Mouse (Mus musculus) thymus, postnatal 4 days (tissue): ENCODE data around the gene 0610030E20Rik.
A peak's percentile ranks its signal among the peaks of the same experiment; 100 is the strongest.

ENCODE experiments used
- DNase-seq: peaks from one replicate; pipeline ENCODE4 v3.0.0; 2021

0610030E20Rik gene

GRCm38 (mm10) chr6:72347166-72347941 lies at the start of gene 0610030E20Rik:
Gene 0610030E20Rik, plus strand, starts transcription at chr6:72347317.
- peak; percentile 84 for DNase-seq

- no peak for DNase-seq
Observed at GRCm38 (mm10) chr6:72297825-72298224, 49.3 kb upstream of the 0610030E20Rik start.

GRCm38 (mm10) chr6:72302349-72302925 lies 44.7 kb upstream of the 0610030E20Rik start:
- DNase-seq: no peak

DNA sequence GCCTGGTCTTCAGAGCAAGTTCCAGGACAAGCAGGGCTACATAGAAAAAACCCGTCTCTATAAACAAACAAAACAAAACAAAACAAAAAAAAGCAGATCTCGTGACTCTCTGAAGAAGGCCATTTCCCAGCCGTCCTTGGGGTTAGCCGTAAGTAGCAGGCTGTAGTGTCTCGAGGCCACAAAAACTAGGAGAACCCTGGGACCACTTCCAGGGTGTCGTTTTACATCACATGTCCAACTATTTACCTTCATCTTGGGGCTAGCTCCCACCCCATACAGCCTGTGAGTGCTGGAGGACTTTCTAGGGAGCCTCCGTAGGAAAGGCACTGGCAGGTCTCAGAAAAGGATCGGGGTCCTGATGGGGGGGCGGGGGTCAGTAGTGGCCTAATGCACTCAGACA lies 43.6 kb upstream of the 0610030E20Rik start:
- DNase-seq: no peak

DNA sequence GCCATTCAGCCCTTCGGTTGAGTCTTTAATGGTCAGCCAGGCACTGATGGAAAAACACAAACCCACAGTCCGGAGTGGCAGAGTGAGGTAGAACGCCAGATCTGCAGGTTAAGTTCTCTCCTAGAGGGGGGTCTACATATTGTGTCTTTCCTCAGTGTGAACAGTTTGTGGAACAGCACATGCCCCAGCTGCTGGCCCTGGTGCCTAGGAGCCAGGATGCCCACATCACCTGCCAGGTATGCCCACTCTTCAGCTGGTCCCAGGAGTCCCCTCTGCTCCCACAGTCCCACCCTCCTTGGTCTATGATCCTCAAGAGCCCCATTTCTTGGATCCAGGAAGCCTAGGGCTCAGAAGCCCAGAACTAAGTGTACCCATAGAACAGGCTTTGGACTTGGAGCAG lies 34.9 kb upstream of the 0610030E20Rik start:
- DNase-seq: no peak

GRCm38 (mm10) chr6:72313124-72313867 lies 33.8 kb upstream of the 0610030E20Rik start:
- no peak for DNase-seq

GRCm38 (mm10) chr6:72315384-72315783 lies 31.7 kb upstream of the 0610030E20Rik start:
- DNase-seq: no peak

DNA sequence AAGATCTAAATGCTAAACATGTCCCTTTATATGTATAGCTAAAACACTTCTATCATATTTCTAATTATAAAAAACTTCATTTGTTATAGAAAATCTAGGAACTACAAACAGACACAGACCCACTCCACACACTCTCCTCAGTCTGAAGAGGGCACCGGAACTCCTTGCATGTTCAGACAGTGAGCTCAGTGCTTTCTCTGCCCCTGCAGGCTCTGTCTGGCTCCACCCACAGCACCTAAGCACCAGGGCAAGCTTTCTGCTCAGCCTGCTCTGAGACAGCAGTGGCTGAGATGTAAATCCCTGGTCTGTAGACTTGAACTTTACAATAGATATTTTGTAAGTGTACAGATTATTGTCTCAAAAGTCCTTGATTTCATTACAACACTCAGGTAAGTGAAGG lies 31.1 kb upstream of the 0610030E20Rik start:
- no peak for DNase-seq

DNA sequence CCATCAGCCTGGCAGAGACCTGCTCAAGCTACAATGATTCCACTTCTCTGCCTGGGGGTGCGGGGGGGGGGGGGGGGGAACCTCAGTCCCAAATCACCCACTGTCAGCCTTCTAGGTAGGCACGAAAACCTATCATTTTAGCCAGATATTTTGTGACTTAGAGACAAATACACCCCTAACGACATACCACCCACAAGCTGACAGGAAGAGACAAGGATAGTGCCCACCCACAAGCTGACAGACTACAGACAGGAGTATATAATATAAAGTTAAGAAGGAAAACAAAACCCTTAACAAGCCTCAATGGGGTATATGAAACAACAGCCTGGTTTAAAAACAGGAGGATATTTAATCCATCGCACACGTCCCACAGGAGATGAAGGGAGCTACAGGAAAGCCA lies 28.7 kb upstream of the 0610030E20Rik start:
- DNase-seq: no peak

DNA sequence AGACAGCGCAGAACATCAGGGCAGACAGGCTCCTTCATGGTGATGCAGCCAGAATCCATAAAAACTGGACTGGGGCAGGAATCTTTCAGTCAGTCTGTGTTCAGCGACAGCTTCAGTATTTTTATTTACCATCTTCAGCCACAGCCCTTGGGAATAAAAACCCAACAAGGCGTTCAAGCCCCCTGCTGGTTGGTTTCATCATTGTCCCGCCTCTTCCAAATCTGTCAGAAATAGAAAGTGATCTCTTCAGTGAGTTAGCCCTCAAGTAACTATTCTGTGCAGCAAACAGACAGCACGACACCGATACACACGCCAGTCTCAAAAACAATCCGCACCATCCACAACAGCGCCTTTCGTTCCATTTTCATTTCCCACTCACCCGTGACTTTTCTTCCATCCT lies 28.1 kb upstream of the 0610030E20Rik start:
- peak; percentile 61 for DNase-seq

DNA sequence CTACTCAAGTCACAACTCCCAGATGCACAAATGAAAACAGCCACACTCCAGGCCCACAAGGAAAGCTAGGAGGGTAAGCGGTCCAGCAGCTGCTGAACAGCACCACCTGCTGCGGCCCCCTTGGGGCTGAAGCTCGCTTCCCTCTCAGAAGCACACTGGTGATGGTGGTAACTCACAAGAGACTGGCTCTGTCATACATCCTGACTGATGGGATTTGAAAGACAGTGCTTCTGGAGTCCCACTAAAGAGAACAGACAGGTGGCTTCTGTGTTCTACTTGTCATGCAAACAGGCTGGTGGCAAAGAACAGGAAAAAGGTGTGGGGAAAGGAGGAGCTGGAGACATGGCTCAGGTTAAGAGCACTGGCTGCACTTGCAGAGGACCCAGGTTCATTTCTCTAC lies 24.2 kb upstream of the 0610030E20Rik start:
- DNase-seq: no peak

- DNase-seq: no peak
Observed at GRCm38 (mm10) chr6:72323786-72324508, 23.2 kb upstream of the 0610030E20Rik start.

GRCm38 (mm10) chr6:72326274-72326673 lies 20.8 kb upstream of the 0610030E20Rik start:
- DNase-seq: peak; percentile 49

DNA sequence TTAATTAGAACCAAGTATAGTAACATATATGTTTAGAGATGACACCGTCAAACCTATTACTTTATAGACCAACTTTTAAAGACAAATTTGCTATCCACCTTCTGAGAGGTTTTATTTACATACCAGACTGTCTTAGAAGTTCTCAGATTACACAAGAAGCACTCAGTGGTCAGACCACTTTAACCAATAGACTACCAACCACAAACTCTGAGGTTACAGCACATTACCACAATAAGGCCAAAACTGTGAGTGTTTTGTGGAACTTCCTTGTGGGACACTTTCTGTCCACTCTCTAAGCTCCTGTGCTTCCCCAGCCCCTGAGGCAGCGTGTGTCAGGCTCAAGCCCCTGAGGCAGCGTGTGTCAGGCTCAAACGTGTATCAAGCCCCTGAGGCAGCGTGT lies 18.1 kb upstream of the 0610030E20Rik start:
- DNase-seq: no peak

DNA sequence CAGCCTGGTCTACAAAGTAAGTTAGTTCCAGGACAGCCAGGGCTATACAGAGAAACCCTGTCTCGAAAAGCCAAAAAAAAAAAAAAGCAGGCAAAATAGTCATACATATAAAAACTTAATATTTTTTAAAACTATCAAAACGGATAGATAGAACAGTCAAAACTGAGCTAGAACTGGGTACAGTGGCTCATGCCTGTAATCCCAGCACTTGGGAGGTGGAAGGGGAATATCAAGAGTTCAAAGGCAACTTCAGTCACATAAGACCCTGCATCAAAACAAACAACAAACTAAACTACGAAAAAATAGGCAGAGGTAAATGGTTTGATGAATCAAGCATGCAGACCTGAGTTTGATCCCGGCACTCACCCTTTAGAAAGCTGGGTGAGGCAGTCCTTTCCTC lies 17.0 kb upstream of the 0610030E20Rik start:
- DNase-seq: no peak

DNA sequence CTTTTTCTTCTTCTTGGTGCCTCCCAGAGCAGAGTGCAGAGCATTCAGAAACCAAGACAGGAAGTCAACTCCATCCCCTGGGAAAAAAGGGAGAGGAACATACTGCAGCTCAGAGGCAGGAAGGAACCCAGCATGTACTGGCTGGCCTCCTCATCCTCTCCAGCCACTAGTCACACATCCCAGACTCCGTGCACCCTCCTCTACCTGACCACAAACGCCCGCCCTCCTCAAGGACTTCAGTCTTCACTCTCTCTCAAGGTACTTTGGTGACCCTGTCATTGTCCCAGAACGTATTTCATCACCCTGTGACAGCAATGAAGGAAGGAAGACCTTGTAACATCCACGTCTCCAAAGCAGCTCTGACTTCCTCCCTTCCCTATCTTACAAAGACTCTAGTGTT lies 14.0 kb upstream of the 0610030E20Rik start:
- no peak for DNase-seq

DNA sequence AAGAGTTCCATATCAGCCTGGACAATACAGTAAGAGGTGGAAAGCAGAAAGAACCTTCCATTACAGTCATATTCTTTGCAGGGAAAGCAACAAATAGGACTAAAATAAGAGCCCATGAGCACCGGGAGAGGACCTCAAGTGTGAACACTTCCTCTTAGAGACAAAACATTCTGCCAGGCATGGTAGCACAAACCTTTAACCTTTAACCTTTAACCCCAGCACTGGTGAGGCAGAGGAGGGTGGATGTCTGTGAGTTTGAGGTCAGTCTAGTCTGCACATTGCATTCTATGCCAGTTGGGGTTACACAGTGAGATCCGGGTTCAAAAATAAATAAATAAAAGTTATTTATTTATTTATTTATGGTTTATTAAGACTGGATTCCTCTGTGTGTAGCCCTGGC lies 6.6 kb upstream of the 0610030E20Rik start:
- no peak for DNase-seq

DNA sequence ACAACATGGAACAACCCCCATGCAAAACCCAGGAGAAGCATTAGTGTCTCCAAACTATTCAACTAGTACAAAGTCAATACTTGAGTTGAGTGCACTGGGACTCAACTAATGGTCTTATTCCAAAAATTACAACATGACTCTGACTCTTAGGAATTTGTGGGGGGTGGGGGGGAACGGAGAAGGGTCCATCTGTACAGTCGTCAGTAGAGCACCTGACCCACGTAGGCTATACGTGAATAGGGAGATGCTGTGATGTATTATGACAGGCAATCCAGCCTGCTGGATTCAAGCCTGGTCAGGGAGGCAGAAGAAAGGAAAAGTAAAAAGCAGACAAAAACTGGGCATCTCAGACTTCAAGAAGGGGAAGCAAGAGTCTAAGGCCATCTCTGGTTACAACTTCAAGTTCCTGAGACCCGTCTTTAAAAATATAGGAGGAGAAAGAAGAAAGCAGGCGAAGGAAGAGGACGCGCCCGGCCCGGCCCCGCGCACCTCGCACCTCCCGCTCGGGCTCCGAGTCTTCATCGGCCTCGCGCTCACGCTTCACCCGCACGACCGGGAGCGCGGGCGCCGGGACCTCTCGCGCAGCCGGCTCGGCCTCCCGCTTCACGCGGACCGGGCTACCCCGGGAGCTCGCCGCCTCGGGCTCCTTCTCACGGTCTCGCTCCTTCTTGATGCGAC lies 2.6 kb upstream of the 0610030E20Rik start:
- no peak for DNase-seq

GRCm38 (mm10) chr6:72345074-72345567 lies 2.0 kb upstream of the 0610030E20Rik start, which contains the start of gene Usp39:
Gene Usp39, minus strand, starts transcription at chr6:72345184.
- peak; percentile 91 for DNase-seq

- no peak for DNase-seq
Observed at GRCm38 (mm10) chr6:72345633-72346032, 1.5 kb upstream of the 0610030E20Rik start.

DNA sequence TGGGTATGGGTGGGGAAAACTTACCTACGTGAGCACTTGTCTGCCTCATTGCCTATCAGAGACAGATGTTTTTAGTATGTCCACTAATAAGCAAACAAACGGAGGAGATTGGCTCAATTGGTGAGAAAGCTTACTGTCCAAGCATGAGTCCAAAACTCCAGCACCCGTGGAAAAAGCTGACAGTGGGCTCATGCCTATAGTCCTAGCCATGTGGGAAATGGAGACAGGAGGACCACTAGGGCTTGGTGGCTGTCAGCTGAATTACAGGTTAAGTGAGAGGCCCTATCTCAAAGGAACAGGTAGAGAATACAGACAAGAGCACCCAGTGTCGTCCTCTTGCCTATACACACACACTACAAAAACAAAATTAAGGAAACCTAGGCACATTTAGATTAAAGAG lies 856 bp upstream of the 0610030E20Rik start:
- no peak for DNase-seq

GRCm38 (mm10) chr6:72348411-72348810 lies 1.3 kb downstream of the 0610030E20Rik start:
- peak; percentile 34 for DNase-seq
